ENCODE assay signal across 7 mouse cellular contexts in genomic region chr19:17835681-17836565, GRCm38 (mm10). TPM values are rescaled to one million over a fixed set of nuclear protein-coding genes. Genes with fewer than 3 reads are reported as not detected.
A peak's percentile ranks its signal among the peaks of the same experiment; 100 is the strongest.
DNase-seq lines count a peak whose midpoint lies in the region; ATAC-seq and TF ChIP-seq lines count a peak whose summit lies in the region.

No protein-coding gene starts in this region.

- no peak overlapping the region for H3K27ac ChIP-seq in forebrain, postnatal 0 days (ENCODE audit: low read depth, low read length)
- H3K27ac ChIP-seq in hindbrain, embryonic 11.5 days (ENCODE audit: low read depth, low read length), result no peak overlapping the region
- 0 out of 2 replicates have a peak overlapping the region, but pooled peaks have one; percentile 43 for H3K27ac ChIP-seq in limb, embryonic 14.5 days (replicated peaks; ENCODE audit: low read depth, low read length)
- no peak overlapping the region for H3K27ac ChIP-seq in midbrain, embryonic 15.5 days

- peak overlapping the region; percentile 92 for H3K4me2 ChIP-seq in forebrain, postnatal 0 days (ENCODE audit: low read depth)
- H3K4me2 ChIP-seq in hindbrain, embryonic 11.5 days (replicated peaks; ENCODE audit: low read depth, low read length), result peak overlapping the region; percentile 94
- peak overlapping the region; percentile 88 for H3K4me2 ChIP-seq in limb, embryonic 14.5 days (replicated peaks; ENCODE audit: low read depth, low read length, severe bottlenecking)
- peak overlapping the region; percentile 98 for H3K4me2 ChIP-seq in midbrain, embryonic 15.5 days

- no peaks in the 10 kb centered on the region for H3K9me3 ChIP-seq in forebrain, postnatal 0 days (ENCODE audit: low read length)
- H3K9me3 ChIP-seq in hindbrain, embryonic 11.5 days (ENCODE audit: control insufficient read depth, low read length), result no peaks in the 10 kb centered on the region
- no peaks in the 10 kb centered on the region for H3K9me3 ChIP-seq in limb, embryonic 14.5 days (ENCODE audit: control insufficient read depth, low read length)
- no peaks in the 10 kb centered on the region for H3K9me3 ChIP-seq in midbrain, embryonic 15.5 days

- peak overlapping the region; percentile 62; the same call in 1 of the 2 replicates for H3K9ac ChIP-seq in forebrain, postnatal 0 days
- peak overlapping the region; percentile 44; the same call in 1 of the 2 replicates for H3K9ac ChIP-seq in hindbrain, embryonic 11.5 days (ENCODE audit: low read depth, low read length)
- H3K9ac ChIP-seq in limb, embryonic 14.5 days (ENCODE audit: low read depth, low read length, severe bottlenecking), result peak overlapping the region; percentile 86
- peak overlapping the region; percentile 75 for H3K9ac ChIP-seq in midbrain, embryonic 15.5 days

- ATAC-seq in forebrain, postnatal 0 days, result no peak
- ATAC-seq in hindbrain, embryonic 11.5 days (ENCODE audit: low FRiP score), result peak; percentile 6; the same call in 1 of the 2 replicates
- ATAC-seq in limb, embryonic 14.5 days (ENCODE audit: low FRiP score, low read depth), result 0 out of 2 replicates have a peak, but pooled peaks have one; percentile 1
- no peak for ATAC-seq in midbrain, embryonic 15.5 days (replicated peaks)

- TF ChIP-seq POLR2A in limb, embryonic 14.5 days (IDR thresholded peaks at IDR 0.05; ENCODE audit: borderline replicate concordance, extremely low read depth, insufficient read depth, insufficient read length), result 0 out of 2 replicates have a peak, but pooled peaks have one; percentile 5

- 0 out of 2 replicates have a peak, but pooled peaks have one; percentile 29 for TF ChIP-seq CTCF in forebrain, postnatal 0 days (IDR thresholded peaks at IDR 0.05; ENCODE audit: low read depth)

- peak; percentile 4 for DNase-seq in NIH3T3 (ENCODE audit: low read depth)
- DNase-seq in adrenal gland, postnatal 36 days, result peak; percentile 71 to 74
- peak; percentile 32 for DNase-seq in forebrain, postnatal 0 days
- peak; percentile 56 for DNase-seq in hindbrain, embryonic 11.5 days (ENCODE audit: low spot score)
- DNase-seq in limb, embryonic 14.5 days (ENCODE audit: low spot score), result peak; percentile 53
- peak; percentile 24 for DNase-seq in urinary bladder, postnatal 14 days (ENCODE audit: low spot score)

- peak overlapping the region; percentile 72 for H3K4me3 ChIP-seq in forebrain, postnatal 0 days (ENCODE audit: low read depth, low read length)
- H3K4me3 ChIP-seq in hindbrain, embryonic 11.5 days (ENCODE audit: low read depth, low read length), result peak overlapping the region; percentile 63
- H3K4me3 ChIP-seq in limb, embryonic 14.5 days (replicated peaks; ENCODE audit: low read length), result peak overlapping the region; percentile 78
- peak overlapping the region; percentile 94 for H3K4me3 ChIP-seq in midbrain, embryonic 15.5 days

- H3K27me3 ChIP-seq in forebrain, postnatal 0 days (ENCODE audit: insufficient read depth, low read length), result peaks cover 3% of the 10 kb centered on the region; the same call in 1 of the 2 replicates
- no peaks in the 10 kb centered on the region for H3K27me3 ChIP-seq in hindbrain, embryonic 11.5 days (ENCODE audit: control insufficient read depth, insufficient read depth, low read length)
- H3K27me3 ChIP-seq in limb, embryonic 14.5 days (ENCODE audit: control insufficient read depth, insufficient read depth, low read length), result no peaks in the 10 kb centered on the region
- H3K27me3 ChIP-seq in midbrain, embryonic 15.5 days (replicated peaks), result peaks cover 8% of the 10 kb centered on the region; the same call in 1 of the 2 replicates

- no peaks in the 10 kb centered on the region for H3K36me3 ChIP-seq in forebrain, postnatal 0 days (ENCODE audit: insufficient read depth)
- no peaks in the 10 kb centered on the region for H3K36me3 ChIP-seq in hindbrain, embryonic 11.5 days (ENCODE audit: control insufficient read depth, insufficient read depth, low read length)
- H3K36me3 ChIP-seq in limb, embryonic 14.5 days (ENCODE audit: control insufficient read depth, insufficient read depth, low read length), result no peaks in the 10 kb centered on the region
- no peaks in the 10 kb centered on the region for H3K36me3 ChIP-seq in midbrain, embryonic 15.5 days (replicated peaks)

- H3K4me1 ChIP-seq in forebrain, postnatal 0 days (ENCODE audit: insufficient read depth), result no peaks in the 10 kb centered on the region
- H3K4me1 ChIP-seq in hindbrain, embryonic 11.5 days (replicated peaks; ENCODE audit: control insufficient read depth, insufficient read depth, low read length), result 0 out of 2 replicates have a peak, but pooled peaks cover 3% of the 10 kb centered on the region
- H3K4me1 ChIP-seq in limb, embryonic 14.5 days (ENCODE audit: control insufficient read depth, insufficient read depth, low read length), result peaks cover 25% of the 10 kb centered on the region
- H3K4me1 ChIP-seq in midbrain, embryonic 15.5 days, result peaks cover 22% of the 10 kb centered on the region

- 1% methylated on average over 28 of the region's 28 CpGs for WGBS in forebrain, postnatal 0 days
- under 1% methylated on average over 27 of the region's 28 CpGs for WGBS in hindbrain, embryonic 11.5 days
- WGBS in limb, embryonic 14.5 days, result under 1% methylated on average over 28 of the region's 28 CpGs
- under 1% methylated on average over 28 of the region's 28 CpGs for WGBS in midbrain, embryonic 15.5 days

RNA-seq across cellular contexts. Expression of gene Pcsk5, which starts 1.5 kb away (rescaled TPM):
- total RNA-seq in adrenal gland, postnatal 36 days (2021), result 100 to 1,000 TPM; 182 to 188 TPM
- 9.1 and 15.1 TPM in 2 replicates for total RNA-seq in forebrain, postnatal 0 days (2014; rRNA removed)
- polyA plus RNA-seq in forebrain, postnatal 0 days (2015; fragmentation: Nextera tagmentation; extraction: Ambion mirVana), result 6.7 and 11.2 TPM in 2 replicates
- polyA plus RNA-seq in hindbrain, embryonic 11.5 days (2014; fragmentation: Nextera tagmentation; extraction: Ambion mirVana), result 5.3 and 6.0 TPM in 2 replicates
- polyA plus RNA-seq in limb, embryonic 14.5 days (2012; rRNA removed), result 17.4 and 18.2 TPM in 2 replicates
- polyA plus RNA-seq in limb, embryonic 14.5 days (2014; fragmentation: Nextera tagmentation; extraction: Ambion mirVana), result 21.7 and 23.6 TPM in 2 replicates
- 7.6 and 8.3 TPM in 2 replicates for polyA plus RNA-seq in midbrain, embryonic 15.5 days (2015; fragmentation: Nextera tagmentation; extraction: Ambion mirVana)

Comparison
In these comparisons a context has a peak if more than half of its experiments do, and no peak if none do; other contexts are left out.
1. DNase-seq: peak in every context shown above with its lines; median percentile 72 in adrenal gland, postnatal 36 days; 56 in hindbrain, embryonic 11.5 days; 53 in limb, embryonic 14.5 days; 32 in forebrain, postnatal 0 days; 24 in urinary bladder, postnatal 14 days; 4 in NIH3T3.
2. ATAC-seq: peak in hindbrain, embryonic 11.5 days (single experiment) and limb, embryonic 14.5 days (single experiment); none in forebrain, postnatal 0 days (single experiment) and midbrain, embryonic 15.5 days (single experiment).
3. Peak in every context shown above with its lines, with median percentiles within 50 percentile points of each other: H3K4me2 ChIP-seq, H3K4me3 ChIP-seq and H3K9ac ChIP-seq.